Mouse (Mus musculus): Measurements from ENCODE around the gene Ppp1r3a.

DNA sequence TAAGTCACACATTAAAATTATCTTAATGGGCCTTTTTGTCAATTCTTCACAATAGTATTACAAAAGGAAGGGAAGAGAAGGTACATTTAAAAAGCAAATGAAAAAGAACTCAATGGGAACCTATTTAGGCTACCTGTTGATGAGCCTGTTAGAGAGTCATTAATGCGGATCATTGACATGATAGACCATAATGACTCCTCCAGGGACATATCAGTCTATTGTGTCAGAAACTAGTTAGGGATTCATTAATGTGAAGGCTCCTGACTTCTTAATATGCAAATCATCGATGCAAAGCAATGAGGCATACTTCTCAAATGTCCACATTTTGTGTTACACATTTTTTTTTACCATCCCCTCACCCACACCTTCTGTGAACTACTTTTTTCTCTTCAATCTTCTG is 19.1 kb downstream of the Ppp1r3a start:
- TF ChIP-seq POLR2A (IDR thresholded peaks at IDR 0.05; ENCODE audit: low read depth, low read length) (no peak), CTCF (conservative IDR thresholded peaks at IDR 0.05; ENCODE audit: insufficient read depth, insufficient read length, low read depth, low read length) (no peak)

Measured in kidney, adult 2 months (tissue).